Mouse (Mus musculus): Measurements from ENCODE around the gene Nek1. TPM values are rescaled to one million over a fixed set of nuclear protein-coding genes. Genes with fewer than 3 reads are reported as not detected.

Nek1 gene
- polyA plus RNA-seq, 1 experiment from 2014 or later = 30.4 TPM

- DNase-seq (ENCODE audit: low spot score) = no peak
- Histone ChIP-seq H3K9me3 (ENCODE audit: control insufficient read depth, low read length) (no peaks in the 10 kb centered on the region), H3K27ac (ENCODE audit: low read depth, low read length) (no peak overlapping the region), H3K9ac (ENCODE audit: low read depth, low read length) (no peak overlapping the region), H3K27me3 (ENCODE audit: control insufficient read depth, insufficient read depth, low read length) (no peaks in the 10 kb centered on the region), H3K4me1 (replicated peaks; ENCODE audit: control insufficient read depth, insufficient read depth, low read length) (no peaks in the 10 kb centered on the region), H3K4me3 (ENCODE audit: low read depth, low read length) (no peak overlapping the region), H3K36me3 (ENCODE audit: control insufficient read depth, insufficient read depth, low read length) (no peaks in the 10 kb centered on the region), H3K4me2 (replicated peaks; ENCODE audit: low read depth, low read length) (no peak overlapping the region)
- 93% methylated on average over 4 of the region's 4 CpGs for WGBS
- ATAC-seq (ENCODE audit: low FRiP score) = no peak
These were observed 117.5 kb downstream of the Nek1 start for GRCm38 (mm10) chr8:61110496-61110895.

DNA sequence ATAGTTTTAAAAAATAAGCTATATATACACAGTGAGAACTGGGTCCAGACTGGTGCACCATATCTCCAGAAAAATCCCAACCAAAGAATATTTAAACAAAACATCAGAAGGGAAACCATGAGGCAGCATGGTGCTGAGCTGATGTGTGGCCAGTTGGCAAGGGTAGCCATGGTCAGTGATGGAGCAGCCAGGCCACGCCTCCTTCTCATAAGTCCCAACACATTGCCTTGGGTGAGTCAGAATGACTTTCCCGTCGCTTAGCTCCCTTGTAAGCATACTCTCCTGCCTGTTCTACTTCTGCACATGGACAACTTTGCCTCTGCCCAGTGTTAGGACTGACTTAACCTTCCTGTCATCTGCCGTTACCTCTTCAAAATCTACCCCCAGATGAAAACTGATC lies 118.9 kb downstream of the Nek1 start:
- H3K4me1 ChIP-seq (replicated peaks; ENCODE audit: control insufficient read depth, insufficient read depth, low read length) = no peaks in the 10 kb centered on the region
- ATAC-seq (ENCODE audit: low FRiP score) (no peak), DNase-seq (ENCODE audit: low spot score) (no peak)
- no peak overlapping the region for H3K4me2 ChIP-seq (replicated peaks; ENCODE audit: low read depth, low read length)
- H3K4me3 ChIP-seq (ENCODE audit: low read depth, low read length) = no peak overlapping the region
- no peaks in the 10 kb centered on the region for H3K9me3 ChIP-seq (ENCODE audit: control insufficient read depth, low read length)
- no peak overlapping the region for H3K27ac ChIP-seq (ENCODE audit: low read depth, low read length)
- H3K36me3 ChIP-seq (ENCODE audit: control insufficient read depth, insufficient read depth, low read length) = no peaks in the 10 kb centered on the region
- no peaks in the 10 kb centered on the region for H3K27me3 ChIP-seq (ENCODE audit: control insufficient read depth, insufficient read depth, low read length)
- WGBS = 95% methylated on average over 4 of the region's 4 CpGs
- no peak overlapping the region for H3K9ac ChIP-seq (ENCODE audit: low read depth, low read length)

DNA sequence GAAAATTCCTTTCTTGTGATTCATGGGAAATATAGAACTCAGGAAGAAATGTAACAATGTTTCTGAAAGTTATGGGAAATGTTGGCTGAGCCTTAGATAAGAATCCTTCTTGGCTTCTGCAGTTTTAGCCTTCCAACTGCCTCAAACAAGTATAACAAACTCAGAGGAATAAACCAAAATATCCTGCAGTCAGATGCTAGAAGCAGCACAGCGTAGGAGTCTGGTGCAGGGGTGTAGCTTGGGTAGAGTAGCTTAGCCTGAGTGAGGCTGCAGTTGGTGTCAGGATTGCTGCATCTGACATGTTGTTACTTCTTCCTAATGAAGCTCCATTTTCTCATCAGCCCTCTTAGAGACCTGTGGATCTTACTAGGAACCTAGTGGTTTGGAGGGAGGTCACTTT lies 128.6 kb downstream of the Nek1 start:
- H3K36me3 ChIP-seq (ENCODE audit: control insufficient read depth, insufficient read depth, low read length) = no peaks in the 10 kb centered on the region
- H3K4me3 ChIP-seq (ENCODE audit: low read depth, low read length) = no peak overlapping the region
- no peak for DNase-seq (ENCODE audit: low spot score)
- 96% methylated on average over 1 of the region's 1 CpGs for WGBS
- H3K4me1 ChIP-seq (replicated peaks; ENCODE audit: control insufficient read depth, insufficient read depth, low read length) = no peaks in the 10 kb centered on the region
- H3K9ac ChIP-seq (ENCODE audit: low read depth, low read length) = no peak overlapping the region
- H3K27ac ChIP-seq (ENCODE audit: low read depth, low read length) = no peak overlapping the region
- H3K4me2 ChIP-seq (replicated peaks; ENCODE audit: low read depth, low read length) = no peak overlapping the region
- no peaks in the 10 kb centered on the region for H3K9me3 ChIP-seq (ENCODE audit: control insufficient read depth, low read length)
- no peaks in the 10 kb centered on the region for H3K27me3 ChIP-seq (ENCODE audit: control insufficient read depth, insufficient read depth, low read length)
- no peak for ATAC-seq (ENCODE audit: low FRiP score)

DNA sequence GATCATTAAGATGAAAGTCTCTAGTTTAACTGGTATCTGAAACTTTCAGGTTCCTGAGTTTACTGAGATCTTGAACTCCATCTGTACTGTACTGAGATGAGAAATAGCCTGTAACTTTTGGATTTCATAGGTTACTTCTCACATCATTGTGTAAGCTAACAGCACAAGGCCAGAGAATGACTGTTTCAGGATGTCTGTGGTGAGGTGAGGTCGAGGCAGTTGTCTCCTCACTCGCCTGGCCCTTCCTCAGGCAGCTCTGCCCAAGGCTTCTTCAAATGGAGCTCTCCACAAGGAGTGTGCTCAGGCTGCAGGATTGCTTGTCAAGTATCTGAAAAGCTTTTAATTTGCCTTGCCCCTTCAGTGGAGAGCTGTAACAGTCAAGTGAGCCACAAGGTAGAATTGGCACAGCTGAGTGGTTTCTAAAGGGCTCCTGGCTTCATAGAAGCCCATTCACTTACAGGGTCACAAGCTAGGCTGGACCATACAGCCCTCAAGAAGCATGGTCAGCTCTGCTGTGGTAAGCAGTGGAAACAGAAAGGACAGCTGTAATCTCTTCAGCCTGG lies 134.4 kb downstream of the Nek1 start:
- Histone ChIP-seq H3K36me3 (ENCODE audit: control insufficient read depth, insufficient read depth, low read length) (no peaks in the 10 kb centered on the region), H3K9me3 (ENCODE audit: control insufficient read depth, low read length) (no peaks in the 10 kb centered on the region), H3K9ac (ENCODE audit: low read depth, low read length) (no peak overlapping the region), H3K4me3 (ENCODE audit: low read depth, low read length) (no peak overlapping the region), H3K27ac (ENCODE audit: low read depth, low read length) (no peak overlapping the region), H3K27me3 (ENCODE audit: control insufficient read depth, insufficient read depth, low read length) (no peaks in the 10 kb centered on the region), H3K4me2 (replicated peaks; ENCODE audit: low read depth, low read length) (no peak overlapping the region), H3K4me1 (replicated peaks; ENCODE audit: control insufficient read depth, insufficient read depth, low read length) (no peaks in the 10 kb centered on the region)
- 56% methylated on average over 2 of the region's 2 CpGs for WGBS
- ATAC-seq (ENCODE audit: low FRiP score) (no peak), DNase-seq (ENCODE audit: low spot score) (no peak)

DNA sequence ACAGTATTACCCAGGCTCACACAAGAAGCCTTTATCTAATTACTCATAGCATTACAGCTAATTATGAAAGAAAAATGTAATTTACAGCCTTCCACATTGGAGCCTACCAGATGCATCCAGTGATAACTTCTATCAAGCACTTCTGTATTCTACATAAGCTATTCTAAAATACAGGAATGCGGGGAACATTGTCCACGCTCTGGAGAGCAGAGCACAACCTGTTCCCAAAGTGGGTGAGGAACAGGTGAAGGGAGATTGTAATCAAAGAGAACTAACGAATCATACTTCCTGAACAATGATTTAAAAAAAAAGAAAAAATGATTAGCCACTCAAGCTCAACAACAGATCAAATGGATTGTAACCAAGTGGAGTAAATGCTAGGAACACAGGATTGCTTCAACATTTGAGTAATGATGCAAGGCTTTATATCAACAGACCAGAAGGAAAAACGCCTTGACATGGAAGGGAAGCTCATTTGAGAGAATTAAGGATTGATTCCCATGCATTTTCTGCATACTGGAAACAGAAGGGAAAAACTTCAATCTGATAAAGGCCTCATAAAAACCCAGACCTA lies 139.7 kb downstream of the Nek1 start:
- no peaks in the 10 kb centered on the region for H3K27me3 ChIP-seq (ENCODE audit: control insufficient read depth, insufficient read depth, low read length)
- no peaks in the 10 kb centered on the region for H3K9me3 ChIP-seq (ENCODE audit: control insufficient read depth, low read length)
- H3K4me1 ChIP-seq (replicated peaks; ENCODE audit: control insufficient read depth, insufficient read depth, low read length) = no peaks in the 10 kb centered on the region
- no peak overlapping the region for H3K4me2 ChIP-seq (replicated peaks; ENCODE audit: low read depth, low read length)
- 88% methylated on average over 4 of the region's 4 CpGs for WGBS
- DNase-seq (ENCODE audit: low spot score) = no peak
- H3K27ac ChIP-seq (ENCODE audit: low read depth, low read length) = no peak overlapping the region
- H3K9ac ChIP-seq (ENCODE audit: low read depth, low read length) = no peak overlapping the region
- no peak for ATAC-seq (ENCODE audit: low FRiP score)
- H3K36me3 ChIP-seq (ENCODE audit: control insufficient read depth, insufficient read depth, low read length) = no peaks in the 10 kb centered on the region
- no peak overlapping the region for H3K4me3 ChIP-seq (ENCODE audit: low read depth, low read length)

DNA sequence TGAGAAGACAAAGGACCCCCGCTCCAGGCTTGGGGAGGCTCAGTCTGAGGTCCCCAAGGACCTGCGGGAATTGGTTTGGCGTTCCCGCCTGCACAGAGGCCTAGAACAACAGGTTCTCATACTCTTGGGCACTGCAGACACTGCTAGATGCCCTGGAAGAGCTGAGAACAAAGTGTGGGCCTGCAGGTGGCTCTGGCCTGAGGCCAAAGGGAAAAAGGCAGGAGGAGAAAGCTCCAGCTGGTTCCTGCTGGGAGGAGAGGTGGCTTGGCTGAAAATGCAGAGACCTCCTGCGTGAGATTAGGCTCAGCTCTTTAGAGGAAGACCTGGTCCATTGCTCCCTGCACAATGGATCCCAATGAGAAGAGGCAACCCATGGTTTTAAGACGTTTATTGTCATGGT lies 148.9 kb downstream of the Nek1 start:
- Histone ChIP-seq H3K4me3 (ENCODE audit: low read depth, low read length) (no peak overlapping the region), H3K36me3 (ENCODE audit: control insufficient read depth, insufficient read depth, low read length) (no peaks in the 10 kb centered on the region), H3K4me2 (replicated peaks; ENCODE audit: low read depth, low read length) (no peak overlapping the region), H3K4me1 (replicated peaks; ENCODE audit: control insufficient read depth, insufficient read depth, low read length) (no peaks in the 10 kb centered on the region), H3K27ac (ENCODE audit: low read depth, low read length) (no peak overlapping the region), H3K9ac (ENCODE audit: low read depth, low read length) (no peak overlapping the region), H3K27me3 (ENCODE audit: control insufficient read depth, insufficient read depth, low read length) (no peaks in the 10 kb centered on the region), H3K9me3 (ENCODE audit: control insufficient read depth, low read length) (no peaks in the 10 kb centered on the region)
- DNase-seq (ENCODE audit: low spot score) (no peak), ATAC-seq (ENCODE audit: low FRiP score) (no peak)
- 70% methylated on average over 6 of the region's 6 CpGs for WGBS

GRCm38 (mm10) chr8:61142302-61142701 lies 149.3 kb downstream of the Nek1 start:
- Histone ChIP-seq H3K27me3 (ENCODE audit: control insufficient read depth, insufficient read depth, low read length) (no peaks in the 10 kb centered on the region), H3K4me3 (ENCODE audit: low read depth, low read length) (no peak overlapping the region), H3K9ac (ENCODE audit: low read depth, low read length) (no peak overlapping the region), H3K4me1 (replicated peaks; ENCODE audit: control insufficient read depth, insufficient read depth, low read length) (no peaks in the 10 kb centered on the region), H3K36me3 (ENCODE audit: control insufficient read depth, insufficient read depth, low read length) (no peaks in the 10 kb centered on the region), H3K4me2 (replicated peaks; ENCODE audit: low read depth, low read length) (no peak overlapping the region), H3K9me3 (ENCODE audit: control insufficient read depth, low read length) (no peaks in the 10 kb centered on the region), H3K27ac (ENCODE audit: low read depth, low read length) (no peak overlapping the region)
- ATAC-seq (ENCODE audit: low FRiP score) = no peak
- no peak for DNase-seq (ENCODE audit: low spot score)
- WGBS = 43% methylated on average over 3 of the region's 3 CpGs

GRCm38 (mm10) chr8:61142845-61143244 lies 149.8 kb downstream of the Nek1 start:
- Histone ChIP-seq H3K4me2 (replicated peaks; ENCODE audit: low read depth, low read length) (no peak overlapping the region), H3K9me3 (ENCODE audit: control insufficient read depth, low read length) (no peaks in the 10 kb centered on the region), H3K27ac (ENCODE audit: low read depth, low read length) (no peak overlapping the region), H3K4me3 (ENCODE audit: low read depth, low read length) (no peak overlapping the region), H3K36me3 (ENCODE audit: control insufficient read depth, insufficient read depth, low read length) (no peaks in the 10 kb centered on the region), H3K27me3 (ENCODE audit: control insufficient read depth, insufficient read depth, low read length) (no peaks in the 10 kb centered on the region), H3K9ac (ENCODE audit: low read depth, low read length) (no peak overlapping the region), H3K4me1 (replicated peaks; ENCODE audit: control insufficient read depth, insufficient read depth, low read length) (no peaks in the 10 kb centered on the region)
- DNase-seq (ENCODE audit: low spot score) = no peak
- ATAC-seq (ENCODE audit: low FRiP score) = no peak

DNA sequence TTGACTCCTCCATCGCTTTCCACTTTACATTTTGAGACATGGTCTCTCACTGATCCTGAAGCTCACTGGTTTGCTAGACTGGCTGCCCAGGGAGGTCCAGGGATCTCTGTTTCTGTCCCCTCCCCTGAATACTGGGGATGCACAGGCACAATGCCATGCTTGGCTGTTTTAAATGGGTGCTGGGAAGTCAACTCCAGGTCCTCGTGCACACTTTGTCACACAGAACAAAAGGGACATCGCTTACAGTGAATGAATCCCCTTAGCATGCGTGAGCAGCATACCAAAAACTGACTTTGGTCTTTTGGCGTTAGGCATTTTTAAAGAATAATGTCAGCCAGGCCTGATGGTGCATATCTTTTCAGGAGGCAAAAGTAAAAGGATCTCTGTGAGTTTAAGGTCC lies 155.7 kb downstream of the Nek1 start:
- peak; percentile 64 for DNase-seq (ENCODE audit: low spot score)
- WGBS = 56% methylated on average over 5 of the region's 5 CpGs
- H3K27ac ChIP-seq (ENCODE audit: low read depth, low read length) = no peak overlapping the region

More for the DNA sequence above, 155.7 kb downstream of the Nek1 start:
- Histone ChIP-seq H3K4me3 (ENCODE audit: low read depth, low read length) (no peak overlapping the region), H3K4me2 (replicated peaks; ENCODE audit: low read depth, low read length) (no peak overlapping the region), H3K9me3 (ENCODE audit: control insufficient read depth, low read length) (no peaks in the 10 kb centered on the region), H3K9ac (ENCODE audit: low read depth, low read length) (no peak overlapping the region), H3K27me3 (ENCODE audit: control insufficient read depth, insufficient read depth, low read length) (no peaks in the 10 kb centered on the region), H3K36me3 (ENCODE audit: control insufficient read depth, insufficient read depth, low read length) (no peaks in the 10 kb centered on the region), H3K4me1 (replicated peaks; ENCODE audit: control insufficient read depth, insufficient read depth, low read length) (no peaks in the 10 kb centered on the region)
- peak; percentile 84 for ATAC-seq (ENCODE audit: low FRiP score)

Data from hindbrain, embryonic 11.5 days (tissue).